Mouse (Mus musculus) bone marrow, adult 2 months (tissue): ENCODE results near the gene Csnk1e.

Experiments used
- CTCF ChIP-seq: fragments of 200-500 bp; IDR thresholded peaks from 2 replicates; pipeline ENCODE4 v1.5.1; 2011; ENCODE audit warnings: low read length, control low read depth; ENCODE audit not compliant: control insufficient read depth, insufficient read depth
- POLR2A ChIP-seq: fragments of 200-500 bp; IDR thresholded peaks from 2 replicates; pipeline ENCODE4 v1.6.1; 2011; ENCODE audit warnings: low read depth, mild to moderate bottlenecking, control low read depth, low read length, borderline replicate concordance; ENCODE audit not compliant: control insufficient read depth

- TF ChIP-seq CTCF = no peak
- no peak for TF ChIP-seq POLR2A
Measured at GRCm38 (mm10) chr15:79442961-79443518, 12.3 kb downstream of the Csnk1e start.
